Mouse (Mus musculus) embryo, embryonic 11.5 days (tissue): ENCODE results near the gene Tm9sf2.

ENCODE experiments used
- DNase-seq: peaks from one replicate; pipeline ENCODE4 v3.0.0-alpha.2; 2012; ENCODE audit warnings: low read depth, low spot score

The Tm9sf2 gene

GRCm38 (mm10) chr14:122176263-122176798, 69.5 kb downstream of the Tm9sf2 start:
- DNase-seq = no peak

- no peak for DNase-seq
These were observed 72.4 kb downstream of the Tm9sf2 start for GRCm38 (mm10) chr14:122179262-122179661.

GRCm38 (mm10) chr14:122181078-122181814, 74.4 kb downstream of the Tm9sf2 start, which contains the start of gene Clybl:
Gene Clybl, plus strand, starts transcription at chr14:122181704.
- DNase-seq = peak; percentile 87

GRCm38 (mm10) chr14:122181815-122182157, 74.9 kb downstream of the Tm9sf2 start:
- DNase-seq = no peak

GRCm38 (mm10) chr14:122182220-122182619, 75.4 kb downstream of the Tm9sf2 start:
- no peak for DNase-seq

GRCm38 (mm10) chr14:122183974-122184373, 77.1 kb downstream of the Tm9sf2 start:
- DNase-seq = no peak

- DNase-seq = no peak
These were observed 81.4 kb downstream of the Tm9sf2 start for GRCm38 (mm10) chr14:122188250-122188649.

GRCm38 (mm10) chr14:122189901-122190300, 83.1 kb downstream of the Tm9sf2 start:
- DNase-seq = no peak

- no peak for DNase-seq
These were observed 83.7 kb downstream of the Tm9sf2 start for GRCm38 (mm10) chr14:122190527-122190926.

GRCm38 (mm10) chr14:122190941-122191510, 84.2 kb downstream of the Tm9sf2 start:
- peak; percentile 56 for DNase-seq

- no peak for DNase-seq
These were observed 87.8 kb downstream of the Tm9sf2 start for GRCm38 (mm10) chr14:122194630-122195029.

- DNase-seq = no peak
These were observed 90.0 kb downstream of the Tm9sf2 start for GRCm38 (mm10) chr14:122196851-122197250.

- DNase-seq = no peak
These were observed 93.5 kb downstream of the Tm9sf2 start for GRCm38 (mm10) chr14:122200247-122200885.

- no peak for DNase-seq
These were observed 102.3 kb downstream of the Tm9sf2 start for GRCm38 (mm10) chr14:122209177-122209576.
